Mouse (Mus musculus): Measurements from ENCODE around the gene Nudt16l1. TPM values are rescaled to one million over a fixed set of nuclear protein-coding genes. Genes with fewer than 3 reads are reported as not detected.

Gene Nudt16l1
- polyA plus RNA-seq, 1 experiment from 2014 or later, result 77.7 TPM

DNA sequence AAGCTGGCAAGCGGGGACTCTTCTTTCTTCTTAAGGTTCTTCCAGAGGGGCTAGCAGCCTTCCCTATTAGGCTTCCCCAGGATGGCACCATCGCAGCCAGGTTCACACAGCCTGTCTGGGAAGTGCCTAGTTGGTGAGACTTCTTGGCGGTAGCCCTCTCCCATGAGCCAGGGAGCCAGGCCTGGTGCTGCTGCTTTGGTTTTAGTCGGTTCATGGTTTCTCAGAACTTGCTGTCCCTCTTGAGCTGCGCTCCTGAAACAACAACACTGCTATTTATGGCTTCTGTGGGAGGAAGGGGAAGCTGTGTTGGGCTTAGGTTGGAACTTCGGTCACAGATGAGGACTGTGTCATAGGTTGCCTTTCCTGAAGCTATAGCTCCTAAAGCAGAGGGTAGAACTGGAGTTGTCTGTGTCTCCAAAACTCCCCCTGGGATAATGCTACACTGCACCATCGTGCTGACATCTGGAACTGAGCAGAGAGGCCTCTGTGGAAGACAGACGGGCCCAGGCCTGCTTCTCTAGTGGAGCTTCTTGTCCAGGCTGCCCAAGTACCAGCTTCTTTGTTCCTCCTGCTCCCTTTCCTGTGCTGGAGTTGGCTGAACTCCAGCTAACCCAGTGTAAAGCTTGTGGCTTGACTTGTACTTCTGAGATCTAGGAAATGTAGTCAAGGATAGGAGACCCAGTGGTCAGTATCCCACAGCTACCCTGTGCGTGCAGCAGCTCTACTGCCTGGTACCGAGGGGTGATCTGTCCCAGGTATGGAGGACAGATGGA, 2.4 kb upstream of the Nudt16l1 start:
- ATAC-seq, result no peak
- H3K4me1 ChIP-seq (replicated peaks; ENCODE audit: control insufficient read depth, insufficient read depth, low read length), result peaks cover 2% of the 10 kb centered on the region
- TF ChIP-seq CTCF (IDR thresholded peaks at IDR 0.05; ENCODE audit: low read depth), result no peak
- no peak overlapping the region for H3K27ac ChIP-seq (ENCODE audit: low read depth, low read length)
- no peak overlapping the region for H3K9ac ChIP-seq (ENCODE audit: low read depth, low read length)
- WGBS, result 85% methylated on average over 10 of the region's 10 CpGs
- H3K4me3 ChIP-seq (ENCODE audit: low read depth, low read length), result no peak overlapping the region
- peaks cover 69% of the 10 kb centered on the region for H3K36me3 ChIP-seq (ENCODE audit: control insufficient read depth, insufficient read depth)
- H3K4me2 ChIP-seq (replicated peaks; ENCODE audit: low read depth), result no peak overlapping the region
- H3K27me3 ChIP-seq (replicated peaks; ENCODE audit: control insufficient read depth, insufficient read depth, low read length), result no peaks in the 10 kb centered on the region
- no peaks in the 10 kb centered on the region for H3K9me3 ChIP-seq (ENCODE audit: control insufficient read depth)

GRCm38 (mm10) chr16:4937351-4938190, 990 bp upstream of the Nudt16l1 start:
- Histone ChIP-seq H3K27ac (ENCODE audit: low read depth, low read length) (no peak overlapping the region), H3K4me3 (ENCODE audit: low read depth, low read length) (no peak overlapping the region), H3K4me2 (replicated peaks; ENCODE audit: low read depth) (no peak overlapping the region), H3K9me3 (ENCODE audit: control insufficient read depth) (no peaks in the 10 kb centered on the region), H3K9ac (ENCODE audit: low read depth, low read length) (no peak overlapping the region), H3K4me1 (replicated peaks; ENCODE audit: control insufficient read depth, insufficient read depth, low read length) (peaks cover 2% of the 10 kb centered on the region), H3K36me3 (ENCODE audit: control insufficient read depth, insufficient read depth) (peaks cover 70% of the 10 kb centered on the region), H3K27me3 (replicated peaks; ENCODE audit: control insufficient read depth, insufficient read depth, low read length) (no peaks in the 10 kb centered on the region)
- ATAC-seq, result no peak
- no peak for TF ChIP-seq CTCF (IDR thresholded peaks at IDR 0.05; ENCODE audit: low read depth)
- 88% methylated on average over 8 of the region's 8 CpGs for WGBS

- no peak for TF ChIP-seq CTCF (IDR thresholded peaks at IDR 0.05; ENCODE audit: low read depth)
- Histone ChIP-seq H3K9ac (ENCODE audit: low read depth, low read length) (peak overlapping the region; percentile 83), H3K27ac (ENCODE audit: low read depth, low read length) (peak overlapping the region; percentile 66), H3K4me1 (replicated peaks; ENCODE audit: control insufficient read depth, insufficient read depth, low read length) (no peaks in the 10 kb centered on the region; the same call in none of the 2 replicates), H3K9me3 (ENCODE audit: control insufficient read depth) (no peaks in the 10 kb centered on the region), H3K4me3 (ENCODE audit: low read depth, low read length) (peak overlapping the region; percentile 83), H3K4me2 (replicated peaks; ENCODE audit: low read depth) (peak overlapping the region; percentile 95), H3K36me3 (ENCODE audit: control insufficient read depth, insufficient read depth) (peaks cover 72% of the 10 kb centered on the region), H3K27me3 (replicated peaks; ENCODE audit: control insufficient read depth, insufficient read depth, low read length) (no peaks in the 10 kb centered on the region)
- under 1% methylated on average over 28 of the region's 28 CpGs for WGBS
- peak; percentile 79 for ATAC-seq
Measured at GRCm38 (mm10) chr16:4938989-4939388, 428 bp downstream of the Nudt16l1 start.

- Histone ChIP-seq H3K9me3 (ENCODE audit: control insufficient read depth) (no peaks in the 10 kb centered on the region), H3K4me3 (ENCODE audit: low read depth, low read length) (peak overlapping the region; percentile 83), H3K36me3 (ENCODE audit: control insufficient read depth, insufficient read depth) (peaks cover 68% of the 10 kb centered on the region), H3K4me2 (replicated peaks; ENCODE audit: low read depth) (peak overlapping the region; percentile 95), H3K4me1 (replicated peaks; ENCODE audit: control insufficient read depth, insufficient read depth, low read length) (no peaks in the 10 kb centered on the region; the same call in none of the 2 replicates), H3K9ac (ENCODE audit: low read depth, low read length) (peak overlapping the region; percentile 83), H3K27me3 (replicated peaks; ENCODE audit: control insufficient read depth, insufficient read depth, low read length) (no peaks in the 10 kb centered on the region), H3K27ac (ENCODE audit: low read depth, low read length) (peak overlapping the region; percentile 66)
- under 1% methylated on average over 16 of the region's 16 CpGs for WGBS
- ATAC-seq, result peak; percentile 62
- no peak for TF ChIP-seq CTCF (IDR thresholded peaks at IDR 0.05; ENCODE audit: low read depth)
Measured at GRCm38 (mm10) chr16:4939412-4939811, 851 bp downstream of the Nudt16l1 start.

- Histone ChIP-seq H3K9ac (ENCODE audit: low read depth, low read length) (no peak overlapping the region), H3K4me2 (replicated peaks; ENCODE audit: low read depth) (no peak overlapping the region), H3K4me1 (replicated peaks; ENCODE audit: control insufficient read depth, insufficient read depth, low read length) (no peaks in the 10 kb centered on the region; the same call in none of the 2 replicates), H3K36me3 (ENCODE audit: control insufficient read depth, insufficient read depth) (peaks cover 67% of the 10 kb centered on the region), H3K9me3 (ENCODE audit: control insufficient read depth) (no peaks in the 10 kb centered on the region), H3K27me3 (replicated peaks; ENCODE audit: control insufficient read depth, insufficient read depth, low read length) (no peaks in the 10 kb centered on the region), H3K4me3 (ENCODE audit: low read depth, low read length) (no peak overlapping the region), H3K27ac (ENCODE audit: low read depth, low read length) (no peak overlapping the region)
- 88% methylated on average over 10 of the region's 10 CpGs for WGBS
- TF ChIP-seq CTCF (IDR thresholded peaks at IDR 0.05; ENCODE audit: low read depth), result no peak
- no peak for ATAC-seq
Measured at GRCm38 (mm10) chr16:4940311-4940850, 1.8 kb downstream of the Nudt16l1 start.

DNA sequence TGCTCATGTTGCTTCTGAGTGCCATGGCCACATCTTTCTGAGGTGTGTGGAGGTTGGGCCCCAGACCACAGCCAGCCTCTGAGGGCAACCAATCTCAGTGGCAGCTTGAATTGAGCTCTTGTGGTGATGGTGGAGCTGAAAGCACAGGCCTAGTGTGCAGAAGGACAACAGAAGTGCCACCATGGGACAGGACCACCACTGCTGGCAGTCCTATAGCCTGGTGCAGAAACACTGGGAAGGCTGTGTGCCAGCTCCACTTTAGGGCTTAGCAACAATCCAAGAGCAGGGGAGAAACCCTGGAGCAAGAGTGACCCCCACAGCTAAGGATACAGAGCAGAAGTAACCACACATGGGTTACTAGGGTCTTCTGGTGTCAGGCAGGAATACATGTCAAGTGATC, 2.5 kb downstream of the Nudt16l1 start:
- no peak for ATAC-seq
- H3K36me3 ChIP-seq (ENCODE audit: control insufficient read depth, insufficient read depth), result peaks cover 65% of the 10 kb centered on the region

More for the DNA sequence above, 2.5 kb downstream of the Nudt16l1 start:
- H3K4me1 ChIP-seq (replicated peaks; ENCODE audit: control insufficient read depth, insufficient read depth, low read length), result no peaks in the 10 kb centered on the region; the same call in none of the 2 replicates
- no peak for TF ChIP-seq CTCF (IDR thresholded peaks at IDR 0.05; ENCODE audit: low read depth)
- no peak overlapping the region for H3K4me2 ChIP-seq (replicated peaks; ENCODE audit: low read depth)
- no peaks in the 10 kb centered on the region for H3K27me3 ChIP-seq (replicated peaks; ENCODE audit: control insufficient read depth, insufficient read depth, low read length)
- H3K9me3 ChIP-seq (ENCODE audit: control insufficient read depth), result no peaks in the 10 kb centered on the region
- no peak overlapping the region for H3K27ac ChIP-seq (ENCODE audit: low read depth, low read length)
- no peak overlapping the region for H3K4me3 ChIP-seq (ENCODE audit: low read depth, low read length)
- H3K9ac ChIP-seq (ENCODE audit: low read depth, low read length), result no peak overlapping the region

All from intestine, postnatal 0 days (tissue).